Mouse (Mus musculus) adrenal gland, postnatal 14 days (tissue): Measurements from ENCODE around the gene Slc35c2. TPM values are rescaled to one million over a fixed set of nuclear protein-coding genes. Genes with fewer than 3 reads are reported as not detected.

ENCODE experiments used
- DNase-seq: peaks from one replicate; pipeline ENCODE4 v3.0.0; 2021; ENCODE audit warnings: mixed read lengths
- total RNA-seq: library from RNA; stranded (reverse); gene quantifications from 2 replicates; pipeline ENCODE4 v1.2.3, GENCODE M21; 2021

Slc35c2 gene
- total RNA-seq, 1 experiment from 2014 or later: 32.8 TPM

- DNase-seq: peak; percentile 48
Measured at GRCm38 (mm10) chr2:165238416-165239145, 49.1 kb downstream of the Slc35c2 start.

DNA sequence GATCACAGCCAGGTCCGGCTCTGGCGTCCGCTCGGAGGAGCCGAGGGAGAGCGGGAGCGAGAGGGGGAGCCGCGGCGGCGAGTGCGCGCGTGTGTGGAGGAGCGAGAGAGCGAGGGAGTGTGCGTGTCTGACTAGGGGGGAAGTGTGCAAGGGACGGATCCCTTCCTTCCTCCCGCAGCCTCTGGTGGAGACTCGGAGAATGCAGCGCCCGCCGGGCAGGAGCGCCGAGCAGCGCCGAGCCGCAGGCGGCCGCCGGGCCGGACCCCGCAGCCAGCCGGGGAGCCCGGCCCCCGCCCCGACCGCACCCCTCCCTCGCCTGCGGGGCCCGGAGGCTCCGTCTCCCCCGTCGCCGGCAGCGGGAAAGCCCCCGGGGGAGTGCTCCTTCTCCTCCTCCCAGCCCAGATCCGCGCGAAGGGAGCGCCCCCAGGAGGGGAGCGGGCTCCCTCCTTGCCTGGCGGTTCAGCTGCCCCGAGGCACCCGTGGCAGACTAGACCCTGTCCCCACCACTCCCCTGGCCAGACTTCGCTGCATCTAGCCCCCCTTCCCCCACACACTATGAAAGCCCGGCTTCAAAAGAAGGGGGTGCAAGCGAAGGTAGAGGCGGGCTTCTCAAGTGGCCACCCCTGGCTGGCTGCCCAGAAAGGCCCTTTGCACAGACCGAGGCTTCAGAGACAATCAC, 52.9 kb downstream of the Slc35c2 start, which contains the start of gene Cdh22:
Gene Cdh22, minus strand, starts transcription at position 241 of the 679 bp plus-strand sequence.
- peak; percentile 86 for DNase-seq

GRCm38 (mm10) chr2:165234291-165234612, 53.4 kb downstream of the Slc35c2 start:
- DNase-seq: no peak

- peak; percentile 82 for DNase-seq
Measured at GRCm38 (mm10) chr2:165233491-165234290, 54.0 kb downstream of the Slc35c2 start.

GRCm38 (mm10) chr2:165229050-165229449, 58.6 kb downstream of the Slc35c2 start:
- DNase-seq: no peak

Other genes starting within 250 kb of the Slc35c2 start
- gene Cd40, start 232.2 kb downstream of the Slc35c2 start, total RNA-seq: 3.3 and 6.5 TPM in 2 replicates
- not detected in 2 replicates for gene 1700025C18Rik, start 197.1 kb downstream of the Slc35c2 start, total RNA-seq
- 1.3 and 1.6 TPM in 2 replicates for gene Cdh22, start 53.0 kb downstream of the Slc35c2 start, total RNA-seq
- 26.2 and 27.8 TPM in 2 replicates for gene Elmo2, start 38.6 kb upstream of the Slc35c2 start, total RNA-seq
- gene Zfp663, start 80.9 kb upstream of the Slc35c2 start, total RNA-seq: not detected in 2 replicates
- gene Zfp334, start 100.4 kb upstream of the Slc35c2 start, total RNA-seq: 5.0 and 5.8 TPM in 2 replicates
- gene Ocstamp, start 112.5 kb upstream of the Slc35c2 start, total RNA-seq: 0.11 TPM in 1 of 2 replicates, not detected in the other
- 0.71 and 11.3 TPM in 2 replicates for gene Slc13a3, start 185.4 kb upstream of the Slc35c2 start, total RNA-seq
- 13.6 and 13.7 TPM in 2 replicates for gene Trp53rka, start 205.5 kb upstream of the Slc35c2 start, total RNA-seq
- gene Slc2a10, start 215.9 kb upstream of the Slc35c2 start, total RNA-seq: 0.89 and 0.98 TPM in 2 replicates